Mouse (Mus musculus) megakaryocyte, embryonic 14.5 days (primary cell): ENCODE results near the gene Wwc1. TPM values are rescaled to one million over a fixed set of nuclear protein-coding genes. Genes with fewer than 3 reads are reported as not detected.

Experiments
- H3K27me3 ChIP-seq: replicated peaks from 2 replicates; pipeline ENCODE3; 2012; ENCODE audit warnings: inconsistent platforms
- H3K36me3 ChIP-seq: replicated peaks from 2 replicates; pipeline ENCODE3; 2012; ENCODE audit warnings: low read length, inconsistent platforms, mixed read lengths
- H3K4me1 ChIP-seq: 2 replicates; pipeline ENCODE4 v1.6.1; 2012; ENCODE audit warnings: inconsistent platforms
- H3K4me3 ChIP-seq: replicated peaks from 2 replicates; pipeline ENCODE3; 2012; ENCODE audit warnings: moderate library complexity, mild to moderate bottlenecking, inconsistent platforms
- H3K9me3 ChIP-seq: 2 replicates; pipeline ENCODE4 v1.6.1; 2012; ENCODE audit warnings: inconsistent platforms
- FLI1 ChIP-seq: IDR thresholded peaks from 2 replicates; pipeline ENCODE4 v1.6.1; 2012; ENCODE audit warnings: low read length, inconsistent platforms, mixed read lengths
- GATA1 ChIP-seq: IDR thresholded peaks from 3 replicates; pipeline ENCODE4 v1.6.1; 2012; ENCODE audit warnings: mixed read lengths, low read length, inconsistent platforms, borderline replicate concordance
- polyA plus RNA-seq: library from polyadenylated mRNA; stranded (reverse); fragments of >175 nt; gene quantifications from 2 replicates; pipeline ENCODE4 v1.2.3, GENCODE M21; 2012; ENCODE audit warnings: low replicate concordance; ENCODE audit not compliant: insufficient read depth

Gene Wwc1
- polyA plus RNA-seq, 1 experiment: not detected

DNA sequence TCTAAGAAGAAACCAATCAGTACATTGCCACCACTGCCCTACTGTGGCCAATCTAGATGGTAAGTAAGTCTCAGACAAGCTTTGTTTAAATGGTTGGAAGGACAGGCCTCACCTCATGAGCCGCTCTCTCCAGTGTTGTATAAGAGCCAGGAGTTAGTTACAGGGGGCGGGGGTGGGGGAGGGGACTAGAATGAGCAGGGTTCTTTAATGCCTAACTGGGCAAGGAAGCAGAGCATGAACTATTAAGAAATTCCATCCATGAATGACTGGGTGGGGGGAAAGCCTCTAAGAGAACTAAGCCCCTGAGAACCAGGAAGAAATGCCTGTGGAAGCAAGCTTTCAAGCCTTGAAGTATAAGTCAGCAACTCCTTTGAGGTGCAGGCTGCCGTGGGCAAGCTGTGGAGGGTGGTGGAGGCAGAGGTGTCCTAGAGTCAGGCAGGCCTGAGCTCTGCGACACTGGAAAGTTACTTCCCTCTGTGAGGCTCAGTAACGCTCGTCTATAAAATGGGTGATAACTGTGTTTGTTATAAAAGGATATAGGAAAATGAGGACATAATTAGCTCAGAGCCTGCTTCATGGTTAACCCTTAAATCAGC lies 41.4 kb downstream of the Wwc1 start:
- H3K27me3 ChIP-seq: no peaks in the 10 kb centered on the region
- no peak overlapping the region for H3K4me3 ChIP-seq
- no peaks in the 10 kb centered on the region for H3K4me1 ChIP-seq
- TF ChIP-seq GATA1 (no peak), FLI1 (no peak)
- no peaks in the 10 kb centered on the region for H3K9me3 ChIP-seq
- H3K36me3 ChIP-seq: no peaks in the 10 kb centered on the region

DNA sequence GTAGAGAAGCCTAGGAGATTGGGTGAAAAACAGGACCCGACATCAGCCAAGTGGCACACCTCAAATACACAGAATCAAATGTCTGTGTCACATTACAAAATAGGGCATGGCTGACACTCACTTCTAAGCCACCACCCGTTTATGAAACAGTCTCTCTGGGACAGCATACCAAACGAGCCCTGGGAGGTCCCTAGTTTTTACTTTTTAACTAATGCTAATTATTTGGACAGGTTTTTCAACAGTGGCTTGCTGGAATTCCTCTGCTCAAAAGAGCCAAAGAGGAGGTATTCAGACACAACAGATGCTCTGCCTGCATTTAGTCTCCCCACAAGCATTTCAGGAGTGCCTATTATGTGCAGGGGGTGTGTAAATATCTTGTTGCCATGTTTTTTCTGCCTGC lies 44.7 kb downstream of the Wwc1 start:
- Histone ChIP-seq H3K4me3 (no peak overlapping the region), H3K9me3 (peaks cover 10% of the 10 kb centered on the region), H3K36me3 (no peaks in the 10 kb centered on the region), H3K4me1 (no peaks in the 10 kb centered on the region), H3K27me3 (no peaks in the 10 kb centered on the region)
- no peak for TF ChIP-seq FLI1
- TF ChIP-seq GATA1: no peak

GRCm38 (mm10) chr11:35935133-35935532 lies 45.2 kb downstream of the Wwc1 start:
- H3K4me1 ChIP-seq: no peaks in the 10 kb centered on the region
- H3K4me3 ChIP-seq: no peak overlapping the region
- H3K9me3 ChIP-seq: peaks cover 10% of the 10 kb centered on the region
- no peaks in the 10 kb centered on the region for H3K36me3 ChIP-seq
- TF ChIP-seq FLI1: no peak
- no peaks in the 10 kb centered on the region for H3K27me3 ChIP-seq

DNA sequence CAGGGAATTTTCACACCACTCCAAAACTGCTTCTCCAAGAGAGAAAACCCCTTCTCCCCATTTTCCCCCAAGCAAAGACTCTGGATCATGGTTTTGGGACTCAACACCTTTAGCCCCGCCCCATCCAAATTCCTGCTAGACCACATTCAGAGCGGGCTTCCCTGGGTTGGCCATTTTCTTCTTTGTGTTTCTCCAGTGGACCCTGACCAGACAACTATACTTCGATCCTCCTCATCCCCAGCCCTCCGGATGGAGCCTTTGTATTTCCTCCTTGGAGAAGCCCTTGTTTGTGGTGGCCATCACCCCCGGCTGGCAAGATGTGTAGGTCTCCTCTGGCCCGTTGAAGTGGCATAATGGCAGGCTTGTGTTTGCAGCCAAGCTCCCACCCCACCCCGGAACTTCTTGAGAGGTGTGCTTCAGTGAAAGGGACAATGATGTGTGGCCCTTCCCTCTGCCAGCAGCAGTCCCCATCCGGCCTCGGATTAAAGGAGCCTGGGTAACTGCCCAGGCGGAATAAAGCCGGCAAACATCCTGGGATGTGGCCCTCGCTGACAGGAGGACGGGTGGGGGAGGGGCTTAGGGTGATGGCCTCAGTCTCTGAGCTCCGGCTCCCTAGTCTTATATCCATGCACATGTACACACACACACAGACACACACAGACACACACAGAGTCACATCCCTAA lies 46.8 kb downstream of the Wwc1 start:
- no peak for TF ChIP-seq GATA1
- TF ChIP-seq FLI1: no peak
- Histone ChIP-seq H3K27me3 (no peaks in the 10 kb centered on the region), H3K4me1 (no peaks in the 10 kb centered on the region), H3K9me3 (peaks cover 10% of the 10 kb centered on the region), H3K36me3 (no peaks in the 10 kb centered on the region), H3K4me3 (no peak overlapping the region)

- Histone ChIP-seq H3K27me3 (no peaks in the 10 kb centered on the region), H3K36me3 (no peaks in the 10 kb centered on the region), H3K4me3 (no peak overlapping the region), H3K9me3 (peaks cover 20% of the 10 kb centered on the region), H3K4me1 (no peaks in the 10 kb centered on the region)
- no peak for TF ChIP-seq GATA1
- TF ChIP-seq FLI1: no peak
Measured at GRCm38 (mm10) chr11:35932121-35932885, 48.0 kb downstream of the Wwc1 start.

DNA sequence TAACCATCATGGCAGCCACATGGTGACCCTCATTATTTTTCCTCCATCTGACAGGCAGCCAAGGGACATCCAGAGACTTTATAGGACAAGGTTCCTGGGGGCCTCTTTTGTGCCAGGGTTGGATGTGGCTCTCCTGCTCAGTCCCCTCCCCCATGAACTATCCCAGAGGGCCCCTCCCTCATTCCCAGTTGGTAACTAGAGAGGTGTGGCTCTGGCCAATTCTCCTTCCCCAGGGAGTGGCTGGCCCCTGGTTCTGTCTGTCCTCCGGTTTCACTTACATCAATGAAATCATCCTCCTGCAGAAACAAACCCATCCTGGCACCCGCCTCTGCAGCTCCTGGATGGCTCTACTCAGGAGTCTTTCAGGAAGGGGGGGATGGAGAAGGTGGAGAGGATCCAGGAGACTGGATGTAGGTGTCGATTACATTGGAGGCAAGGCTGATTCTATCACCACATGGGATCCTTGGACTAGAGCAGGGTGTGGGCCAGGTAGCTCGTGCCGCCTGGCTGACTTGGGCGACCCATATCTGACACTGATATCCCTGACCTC lies 49.7 kb downstream of the Wwc1 start:
- peaks cover 27% of the 10 kb centered on the region for H3K9me3 ChIP-seq
- no peak for TF ChIP-seq FLI1
- no peak for TF ChIP-seq GATA1

DNA sequence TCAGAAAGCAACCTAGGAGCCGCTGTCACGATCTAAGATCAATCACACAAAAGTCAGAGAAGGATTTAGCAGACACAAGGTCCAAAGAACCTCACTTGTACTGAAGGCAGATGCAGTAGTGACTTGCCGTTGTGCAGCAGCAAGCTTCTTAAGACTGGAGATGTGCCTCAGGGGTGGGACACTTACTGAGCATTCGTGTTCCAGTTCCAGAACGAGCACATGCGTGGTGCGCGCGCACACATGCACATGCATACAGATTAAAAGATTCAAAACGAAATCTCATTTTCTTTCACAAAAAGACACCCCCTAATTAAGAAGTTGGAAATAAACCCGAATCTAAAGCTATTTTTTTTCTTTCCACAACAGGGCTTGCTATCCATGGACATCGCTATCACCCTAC lies 51.9 kb downstream of the Wwc1 start:
- Histone ChIP-seq H3K4me3 (no peak overlapping the region), H3K36me3 (no peaks in the 10 kb centered on the region), H3K27me3 (no peaks in the 10 kb centered on the region), H3K4me1 (no peaks in the 10 kb centered on the region), H3K9me3 (peaks cover 27% of the 10 kb centered on the region)
- TF ChIP-seq GATA1 (no peak), FLI1 (no peak)

More for the DNA sequence above, 49.7 kb downstream of the Wwc1 start:
- no peaks in the 10 kb centered on the region for H3K27me3 ChIP-seq
- no peaks in the 10 kb centered on the region for H3K36me3 ChIP-seq
- H3K4me1 ChIP-seq: no peaks in the 10 kb centered on the region
- H3K4me3 ChIP-seq: no peak overlapping the region

GRCm38 (mm10) chr11:35927309-35927708 lies 53.0 kb downstream of the Wwc1 start:
- Histone ChIP-seq H3K4me3 (no peak overlapping the region), H3K27me3 (peaks cover 1% of the 10 kb centered on the region), H3K9me3 (peaks cover 27% of the 10 kb centered on the region), H3K4me1 (no peaks in the 10 kb centered on the region), H3K36me3 (no peaks in the 10 kb centered on the region)
- no peak for TF ChIP-seq GATA1
- no peak for TF ChIP-seq FLI1

DNA sequence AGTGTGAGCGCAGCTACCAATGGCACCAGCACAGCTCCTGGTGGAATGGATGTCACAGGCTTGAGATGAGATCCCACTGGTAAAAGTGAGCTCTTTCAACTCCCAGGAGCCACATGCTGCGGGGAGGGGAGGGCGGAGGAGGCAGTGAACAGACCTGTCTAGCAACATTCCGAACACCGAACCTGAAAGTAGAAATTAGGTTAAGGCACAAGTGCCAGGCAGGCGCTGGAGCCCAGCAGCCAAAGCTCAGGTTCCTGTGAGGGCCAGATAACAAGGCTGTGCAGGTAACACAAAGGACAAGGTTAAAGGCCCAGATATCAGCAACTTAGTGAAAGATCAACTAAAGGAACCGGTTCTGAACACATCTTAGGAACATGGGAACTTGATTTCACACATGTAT lies 54.7 kb downstream of the Wwc1 start:
- no peak overlapping the region for H3K4me3 ChIP-seq
- no peaks in the 10 kb centered on the region for H3K36me3 ChIP-seq
- H3K27me3 ChIP-seq: peaks cover 5% of the 10 kb centered on the region
- no peaks in the 10 kb centered on the region for H3K4me1 ChIP-seq
- H3K9me3 ChIP-seq: peaks cover 17% of the 10 kb centered on the region
- TF ChIP-seq FLI1: no peak
- TF ChIP-seq GATA1: no peak
